Mouse (Mus musculus) hindbrain, embryonic 11.5 days (tissue): Measurements from ENCODE around the gene Pigw. TPM values are rescaled to one million over a fixed set of nuclear protein-coding genes. Genes with fewer than 3 reads are reported as not detected.

Experiments
- ATAC-seq: fragments of 200-750 bp; cut with Nextera tagmentation; 2 replicates; pipeline ENCODE4 v1.8.0; 2017; ENCODE audit warnings: mild to moderate bottlenecking, moderate TSS enrichment, moderate library complexity; ENCODE audit not compliant: low FRiP score
- DNase-seq: peaks from one replicate; pipeline ENCODE4 v3.0.0-alpha.2; 2015; ENCODE audit warnings: low spot score
- H3K27ac ChIP-seq: fragments of 300-500 bp; sonication (generic); 2 replicates; pipeline ENCODE4 v1.5.1; 2014; ENCODE audit warnings: mild to moderate bottlenecking, low read depth, low read length
- H3K27me3 ChIP-seq: fragments of 300-500 bp; sonication (generic); 2 replicates; pipeline ENCODE4 v1.6.1; 2014; ENCODE audit warnings: mild to moderate bottlenecking, low read length, moderate library complexity, mixed read lengths; ENCODE audit not compliant: control insufficient read depth, insufficient read depth
- H3K36me3 ChIP-seq: fragments of 300-500 bp; sonication (generic); 2 replicates; pipeline ENCODE4 v1.6.1; 2014; ENCODE audit warnings: mild to moderate bottlenecking, low read length, moderate library complexity, mixed read lengths; ENCODE audit not compliant: control insufficient read depth, insufficient read depth
- H3K4me1 ChIP-seq: fragments of 300-500 bp; sonication (generic); replicated peaks from 2 replicates; pipeline ENCODE4 v1.6.1; 2014; ENCODE audit warnings: low read length, mixed read lengths; ENCODE audit not compliant: control insufficient read depth, insufficient read depth
- H3K4me2 ChIP-seq: fragments of 300-500 bp; sonication (generic); replicated peaks from 2 replicates; pipeline ENCODE4 v1.6.1; 2014; ENCODE audit warnings: mild to moderate bottlenecking, low read depth, low read length
- H3K4me3 ChIP-seq: fragments of 300-500 bp; sonication (generic); 2 replicates; pipeline ENCODE4 v1.5.1; 2014; ENCODE audit warnings: low read depth, low read length
- H3K9ac ChIP-seq: fragments of 300-500 bp; sonication (generic); 2 replicates; pipeline ENCODE4 v1.6.1; 2014; ENCODE audit warnings: low read depth, low read length
- H3K9me3 ChIP-seq: fragments of 300-500 bp; sonication (generic); 2 replicates; pipeline ENCODE4 v1.6.1; 2016; ENCODE audit warnings: low read length; ENCODE audit not compliant: control insufficient read depth
- WGBS: fragments of 180-500 bp; shearing (Covaris S2); extraction: QIAGEN DNeasy Blood & Tissue Kit; methylation state at CpG from one replicate; pipeline ENCODE4 v1.1.7; 2014; 5-methylcytosine and 5-hydroxymethylcytosine counted together
- polyA plus RNA-seq: library from polyadenylated mRNA; unstranded; fragments of >200 nt; fragmentation: Nextera tagmentation; extraction: Ambion mirVana; gene quantifications from 2 replicates; pipeline ENCODE4 v1.2.1, GENCODE M21; 2014

The Pigw gene
- polyA plus RNA-seq, 1 experiment from 2014 or later = 4.0 TPM

GRCm38 (mm10) chr11:84871548-84872069 lies 8.5 kb downstream of the Pigw start:
- Histone ChIP-seq H3K27ac (peak overlapping the region; percentile 98; the same call in 1 of the 2 replicates), H3K36me3 (no peaks in the 10 kb centered on the region), H3K4me1 (no peaks in the 10 kb centered on the region; the same call in 1 of the 2 replicates), H3K9me3 (no peaks in the 10 kb centered on the region), H3K27me3 (no peaks in the 10 kb centered on the region), H3K4me2 (peak overlapping the region; percentile 70), H3K4me3 (peak overlapping the region; percentile 95), H3K9ac (no peak overlapping the region; the same call in none of the 2 replicates)
- WGBS = 86% methylated on average over 4 of the region's 4 CpGs
- ATAC-seq (no peak), DNase-seq (no peak)

DNA sequence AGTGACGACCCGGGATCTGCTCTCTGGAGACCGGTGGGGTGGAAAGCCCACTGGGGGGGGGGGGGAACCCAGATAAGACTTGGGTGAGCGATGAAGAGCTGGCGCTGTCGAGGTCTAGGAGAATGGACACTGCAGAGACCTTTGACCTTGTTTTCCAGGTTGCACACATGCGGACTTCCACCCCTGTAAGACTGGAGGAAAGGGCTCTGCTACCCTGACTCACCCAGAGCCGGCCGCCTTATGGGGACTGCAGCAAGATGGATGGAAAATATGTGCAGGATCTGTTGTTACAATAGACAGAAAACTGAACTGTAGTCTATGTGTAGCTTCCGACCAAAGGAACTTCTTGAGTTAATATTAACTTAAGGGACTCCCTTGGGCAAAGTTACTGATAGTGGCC lies 9.0 kb downstream of the Pigw start:
- DNase-seq = no peak

DNA sequence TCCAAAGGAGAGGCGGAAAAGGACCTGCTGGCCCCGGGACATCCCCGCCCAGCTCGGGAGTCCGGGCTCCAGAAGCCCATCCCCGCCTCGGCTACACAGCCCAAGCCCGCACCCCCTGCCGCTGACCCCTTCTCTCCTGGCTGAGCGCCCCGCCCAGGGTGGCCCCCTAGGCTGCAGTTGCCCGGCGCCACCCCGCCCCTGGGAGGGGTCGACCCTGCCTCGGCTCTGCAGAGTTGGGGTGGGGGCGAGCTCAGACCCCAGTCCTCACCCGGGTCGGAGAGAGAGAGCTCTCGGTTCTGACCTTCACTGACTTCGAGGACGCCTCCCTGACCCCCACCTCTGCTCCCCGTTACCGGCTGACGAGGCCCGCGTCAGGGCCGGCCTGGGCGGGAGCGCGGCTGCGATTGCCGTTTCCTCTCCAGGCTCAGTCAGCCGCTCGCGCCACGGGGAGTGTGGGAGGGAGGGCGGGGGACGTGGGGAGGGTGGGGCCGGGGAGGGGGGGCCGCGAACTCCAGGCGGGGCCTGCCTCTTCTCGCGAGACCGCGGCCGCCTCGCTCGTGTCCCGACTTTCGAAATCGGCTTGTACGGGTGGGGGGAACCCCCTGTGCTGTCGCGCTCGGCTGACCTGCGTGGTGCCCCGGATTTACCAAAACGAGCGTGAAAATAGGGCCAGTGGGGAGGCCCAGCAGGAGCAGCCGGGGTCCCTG lies 9.6 kb downstream of the Pigw start, which contains the start of gene Ggnbp2:
TSS of gene Ggnbp2 (minus strand) at position 481 of the 707 bp plus-strand sequence.
- H3K9me3 ChIP-seq = no peaks in the 10 kb centered on the region
- peak within 1 kb of the TSS; percentile 93 for H3K9ac ChIP-seq
- H3K27me3 ChIP-seq = no peaks in the 10 kb centered on the region
- peak; percentile 88 for ATAC-seq
- peak within 1 kb of the TSS; percentile 95 for H3K4me3 ChIP-seq
- H3K4me2 ChIP-seq = peak within 1 kb of the TSS; percentile 89
- no peaks in the 10 kb centered on the region for H3K36me3 ChIP-seq
- H3K4me1 ChIP-seq = no peaks in the 10 kb centered on the region; the same call in 1 of the 2 replicates
- WGBS = under 1% methylated on average over 44 of the region's 62 CpGs
- peak; percentile 89 for DNase-seq
- H3K27ac ChIP-seq = peak within 1 kb of the TSS; percentile 98

More for the DNA sequence above, 9.0 kb downstream of the Pigw start:
- Histone ChIP-seq H3K4me1 (no peaks in the 10 kb centered on the region; the same call in 1 of the 2 replicates), H3K36me3 (no peaks in the 10 kb centered on the region), H3K27me3 (no peaks in the 10 kb centered on the region), H3K27ac (peak overlapping the region; percentile 98), H3K9me3 (no peaks in the 10 kb centered on the region), H3K9ac (peak overlapping the region; percentile 93), H3K4me2 (peak overlapping the region; percentile 70), H3K4me3 (peak overlapping the region; percentile 95)
- ATAC-seq = no peak
- WGBS = under 1% methylated on average over 10 of the region's 10 CpGs

DNA sequence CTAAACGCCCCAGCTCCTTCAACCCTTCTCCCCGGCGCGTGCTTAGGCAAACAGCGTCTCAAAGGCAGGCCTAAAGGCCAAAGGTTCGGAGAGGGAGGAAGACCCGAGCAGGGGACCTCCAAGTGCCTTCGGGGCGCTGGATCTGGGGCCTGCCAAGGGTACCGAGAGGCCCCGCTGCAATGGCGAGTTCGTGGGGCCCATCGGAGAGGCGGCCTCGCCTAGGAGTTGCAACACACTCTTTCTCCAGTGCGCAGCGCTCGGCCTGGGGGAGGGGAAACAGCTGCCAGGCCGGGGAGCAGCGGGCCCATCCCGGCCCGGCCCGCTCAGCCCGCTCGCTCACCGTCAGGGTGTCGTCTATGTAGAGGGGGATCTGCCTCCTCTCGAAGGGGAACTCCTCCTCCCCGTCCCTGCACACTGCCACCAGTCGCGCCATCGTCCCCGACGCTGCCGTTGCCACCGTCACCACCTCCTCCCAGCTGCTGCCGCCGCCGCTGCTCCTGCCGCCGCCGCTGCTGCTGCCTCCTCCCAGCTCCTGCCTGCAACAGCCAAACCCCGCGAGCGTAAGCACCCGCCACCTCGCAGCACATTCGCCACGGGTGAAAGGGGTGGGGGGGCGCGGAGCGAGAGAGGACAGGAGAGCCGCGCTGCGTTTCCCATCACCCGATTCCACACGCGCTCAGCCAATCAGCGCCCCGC lies 10.4 kb downstream of the Pigw start:
- Histone ChIP-seq H3K4me2 (peak overlapping the region; percentile 89), H3K4me3 (peak overlapping the region; percentile 95), H3K36me3 (no peaks in the 10 kb centered on the region), H3K9ac (peak overlapping the region; percentile 91), H3K4me1 (no peaks in the 10 kb centered on the region; the same call in 1 of the 2 replicates), H3K27me3 (no peaks in the 10 kb centered on the region), H3K27ac (peak overlapping the region; percentile 94), H3K9me3 (no peaks in the 10 kb centered on the region)
- peak; percentile 79 for ATAC-seq
- peak; percentile 95 for DNase-seq
- WGBS = under 1% methylated on average over 32 of the region's 61 CpGs

- DNase-seq = peak; percentile 10
- 23% methylated on average over 7 of the region's 7 CpGs for WGBS
- H3K4me1 ChIP-seq = no peaks in the 10 kb centered on the region; the same call in 1 of the 2 replicates
- H3K36me3 ChIP-seq = no peaks in the 10 kb centered on the region
- 0 out of 2 replicates have a peak overlapping the region, but pooled peaks have one; percentile 94 for H3K27ac ChIP-seq
- peak overlapping the region; percentile 91 for H3K9ac ChIP-seq
- ATAC-seq = no peak
- H3K9me3 ChIP-seq = no peaks in the 10 kb centered on the region
- no peaks in the 10 kb centered on the region for H3K27me3 ChIP-seq
- H3K4me2 ChIP-seq = peak overlapping the region; percentile 89
- peak overlapping the region; percentile 95 for H3K4me3 ChIP-seq
Observed at GRCm38 (mm10) chr11:84868786-84869259, 11.3 kb downstream of the Pigw start.

GRCm38 (mm10) chr11:84867586-84867985 lies 12.5 kb downstream of the Pigw start:
- no peak for DNase-seq
- H3K9me3 ChIP-seq = no peaks in the 10 kb centered on the region
- no peaks in the 10 kb centered on the region for H3K27me3 ChIP-seq
- H3K9ac ChIP-seq = no peak overlapping the region
- no peak overlapping the region for H3K4me3 ChIP-seq
- no peak overlapping the region for H3K4me2 ChIP-seq
- no peak overlapping the region for H3K27ac ChIP-seq
- 93% methylated on average over 2 of the region's 2 CpGs for WGBS
- ATAC-seq = no peak
- H3K4me1 ChIP-seq = no peaks in the 10 kb centered on the region; the same call in 1 of the 2 replicates
- H3K36me3 ChIP-seq = no peaks in the 10 kb centered on the region

- WGBS = 75% methylated on average over 2 of the region's 2 CpGs
- Histone ChIP-seq H3K4me1 (no peaks in the 10 kb centered on the region; the same call in 1 of the 2 replicates), H3K9me3 (no peaks in the 10 kb centered on the region), H3K36me3 (no peaks in the 10 kb centered on the region), H3K4me3 (no peak overlapping the region), H3K9ac (no peak overlapping the region), H3K27ac (no peak overlapping the region), H3K4me2 (no peak overlapping the region), H3K27me3 (no peaks in the 10 kb centered on the region)
- DNase-seq (no peak), ATAC-seq (no peak)
Observed at GRCm38 (mm10) chr11:84865268-84865667, 14.8 kb downstream of the Pigw start.

DNA sequence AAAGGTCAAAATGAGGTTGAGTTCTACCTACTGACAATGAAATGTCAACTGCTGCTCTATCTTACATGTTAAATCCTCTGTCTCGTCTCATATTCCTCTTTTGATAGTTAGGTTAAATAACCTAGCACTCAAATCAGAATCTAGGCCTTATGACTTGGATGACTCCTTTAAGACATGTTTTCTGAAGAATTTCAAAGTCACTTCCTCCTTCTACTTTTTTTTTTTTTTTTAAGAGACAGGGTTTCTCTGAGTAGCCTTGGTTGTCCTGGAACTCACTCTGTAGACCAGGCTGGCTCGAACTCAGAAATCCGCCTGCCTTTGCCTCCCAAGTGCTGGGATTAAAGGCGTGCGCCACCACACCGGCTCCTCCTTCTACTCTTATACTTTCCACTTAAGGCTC lies 24.8 kb downstream of the Pigw start:
- ATAC-seq = no peak
- no peaks in the 10 kb centered on the region for H3K9me3 ChIP-seq
- no peak for DNase-seq
- no peak overlapping the region for H3K27ac ChIP-seq
- no peaks in the 10 kb centered on the region for H3K4me1 ChIP-seq
- H3K27me3 ChIP-seq = no peaks in the 10 kb centered on the region
- no peak overlapping the region for H3K9ac ChIP-seq
- no peak overlapping the region for H3K4me2 ChIP-seq
- H3K36me3 ChIP-seq = 0 out of 2 replicates have a peak, but pooled peaks cover 4% of the 10 kb centered on the region
- 97% methylated on average over 6 of the region's 6 CpGs for WGBS
- H3K4me3 ChIP-seq = no peak overlapping the region
